Mouse (Mus musculus) activated CD4-positive, CD25-positive, alpha-beta regulatory T cell (primary cell): ENCODE results near the gene Adam15. TPM values are rescaled to one million over a fixed set of nuclear protein-coding genes. Genes with fewer than 3 reads are reported as not detected.

Experiments
- polyA plus RNA-seq, 2 experiments: library from polyadenylated mRNA; unstranded; fragments of 100-300 nt; shearing (Covaris generic); gene quantifications; one replicate each; pipeline ENCODE4 v1.2.1; 2017

Adam15 gene
- polyA plus RNA-seq: 10 to 100 TPM; 10.1 to 23.0 TPM

DNA sequence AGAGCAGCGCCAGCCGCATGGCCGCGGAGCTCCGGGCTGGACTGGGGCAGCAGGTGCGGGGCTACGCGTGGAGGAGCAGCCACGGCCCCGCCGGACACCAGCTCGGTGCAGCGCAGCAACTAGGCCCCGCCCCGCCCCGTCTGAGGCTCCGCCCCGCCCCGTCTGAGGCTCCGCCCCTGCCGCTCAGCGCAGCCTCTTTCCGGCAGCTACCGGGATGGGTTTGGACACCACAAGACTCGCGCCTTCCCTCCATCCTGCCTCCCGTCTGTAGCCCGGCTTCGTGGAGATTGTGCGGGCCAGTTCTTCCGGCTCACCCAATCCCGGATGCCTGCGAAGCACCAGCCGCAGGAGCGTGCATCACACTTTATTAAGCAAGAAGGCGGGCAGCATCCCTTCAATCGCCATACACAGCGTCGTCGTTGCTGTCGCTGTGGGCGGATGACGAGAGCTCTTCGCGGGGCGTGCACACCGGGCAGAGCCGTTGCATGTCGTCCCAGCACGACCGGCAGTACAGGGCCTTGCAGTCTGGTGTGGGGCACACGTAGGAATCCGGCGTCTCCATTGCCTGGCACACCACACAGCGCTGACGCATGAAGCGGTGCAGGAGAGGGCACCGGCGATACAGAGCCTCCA is at the start of gene Adam15:
TSS of gene Adam15 (minus strand) at position 128 of the 633 bp plus-strand sequence.

DNA sequence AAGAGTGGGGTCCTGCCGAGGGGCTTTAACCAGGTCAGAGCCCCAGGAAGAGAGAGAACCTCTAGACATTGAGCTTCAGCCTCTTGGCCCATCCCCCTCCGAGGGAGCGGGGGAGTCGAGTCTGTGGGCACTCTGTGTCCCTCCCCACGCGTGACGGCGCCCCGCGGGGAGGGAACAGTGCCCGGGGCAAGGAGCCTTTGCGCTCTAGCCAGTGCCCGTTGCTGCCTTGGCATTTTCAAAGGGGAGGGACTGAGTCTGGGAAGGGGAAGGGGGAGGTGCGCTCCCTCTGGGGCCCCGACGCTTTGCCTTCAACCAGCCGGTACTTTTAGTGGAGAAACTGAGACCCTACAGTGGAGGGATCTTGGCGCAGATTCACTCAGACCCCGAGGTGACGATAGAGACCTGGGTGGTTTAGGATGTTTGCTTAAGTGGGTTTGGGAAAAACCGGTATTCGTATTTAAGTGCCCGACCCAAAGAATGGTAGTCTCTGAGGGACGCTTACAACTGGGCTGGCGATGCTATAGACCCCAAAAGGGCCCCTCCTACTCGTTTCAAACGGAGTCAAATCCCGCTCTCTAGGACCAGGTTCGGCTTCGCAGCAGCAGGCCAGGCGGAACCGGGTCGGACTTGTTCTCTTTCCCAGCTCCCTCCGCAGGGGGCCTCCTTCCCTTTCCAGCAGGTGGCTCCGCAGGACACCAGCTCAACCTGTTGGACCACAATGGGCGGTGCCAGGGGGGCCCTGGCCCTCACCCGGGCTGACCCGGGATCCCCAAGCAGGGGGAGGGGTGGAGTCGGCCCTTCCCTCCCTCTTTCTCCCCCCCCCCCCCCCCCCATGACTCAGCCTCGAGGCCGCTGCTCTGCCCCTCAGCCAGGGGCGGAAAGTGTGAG is 44.5 kb upstream of the Adam15 start, which contains the start of gene Zbtb7b:
TSS of gene Zbtb7b (minus strand) at position 771 of the 888 bp plus-strand sequence.

DNA sequence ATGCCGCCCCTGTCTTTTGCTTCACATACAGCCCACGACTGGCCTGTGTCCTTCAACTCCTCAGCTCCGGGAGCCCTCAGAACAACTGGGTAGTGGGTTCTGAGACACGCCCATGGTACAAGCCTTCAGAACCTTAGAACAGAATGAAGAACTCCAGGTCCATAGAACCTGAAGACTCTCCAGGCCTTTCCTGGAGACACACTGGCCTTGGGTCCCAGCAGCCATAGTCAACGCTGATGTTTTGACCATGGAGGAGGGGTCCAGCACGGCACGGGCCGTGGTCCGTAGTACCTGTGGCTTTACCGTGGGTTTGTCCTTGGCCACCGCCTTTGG is 15.3 kb upstream of the Adam15 start, which contains the start of gene Dcst1:
TSS of gene Dcst1 (minus strand) at position 101 of the 333 bp plus-strand sequence.

GRCm38 (mm10) chr3:89361675-89362074 is 11.9 kb upstream of the Adam15 start, which contains the start of gene Dcst2:
Gene Dcst2 (plus strand): TSS chr3:89361975.

GRCm38 (mm10) chr3:89337721-89338578 is 11.8 kb downstream of the Adam15 start, which contains the start of gene Efna4:
Gene Efna4 (minus strand): TSS chr3:89338028.

GRCm38 (mm10) chr3:89322514-89323165 is 27.2 kb downstream of the Adam15 start, which contains the start of gene Efna3:
Gene Efna3 (minus strand): TSS chr3:89322965.

Other genes starting within 250 kb of the Adam15 start
- gene Gm43738, start 248.9 kb downstream of the Adam15 start, polyA plus RNA-seq: not detected
- gene Fdps, start 248.0 kb downstream of the Adam15 start, polyA plus RNA-seq: 10 to 100 TPM; 61.8 to 62.2 TPM
- gene Pklr, start 213.9 kb downstream of the Adam15 start, polyA plus RNA-seq: not detected
- gene Hcn3, start 189.8 kb downstream of the Adam15 start, polyA plus RNA-seq: 1 to 10 TPM in 1 of 2 experiments, under 1 TPM in 1; 0.21 to 1.6 TPM
- 10 to 100 TPM; 88.4 to 94.5 TPM for gene Clk2, start 185.2 kb downstream of the Adam15 start, polyA plus RNA-seq
- gene Scamp3, start 172.5 kb downstream of the Adam15 start, polyA plus RNA-seq: 100 to 1,000 TPM; 255 to 261 TPM
- gene Fam189b, start 166.9 kb downstream of the Adam15 start, polyA plus RNA-seq: 100 to 1,000 TPM; 134 to 154 TPM
- gene Gba, start 147.1 kb downstream of the Adam15 start, polyA plus RNA-seq: 100 to 1,000 TPM; 105 to 146 TPM
- gene Thbs3, start 134.8 kb downstream of the Adam15 start, polyA plus RNA-seq: 1 to 10 TPM in 1 of 2 experiments, under 1 TPM in 1; 0.90 to 4.0 TPM
- gene Mtx1, start 122.9 kb downstream of the Adam15 start, polyA plus RNA-seq: 100 to 1,000 TPM in 1 of 2 experiments, 10 to 100 TPM in 1; 89.5 to 127 TPM
- gene Muc1, start 120.9 kb downstream of the Adam15 start, polyA plus RNA-seq: 1 to 10 TPM; 1.0 to 7.1 TPM
- 100 to 1,000 TPM; 225 to 294 TPM for gene Krtcap2, start 104.0 kb downstream of the Adam15 start, polyA plus RNA-seq
- 1 to 10 TPM; 1.6 to 4.9 TPM for gene Trim46, start 103.7 kb downstream of the Adam15 start, polyA plus RNA-seq
- 100 to 1,000 TPM in 1 of 2 experiments, 10 to 100 TPM in 1; 81.3 to 120 TPM for gene Dpm3, start 90.6 kb downstream of the Adam15 start, polyA plus RNA-seq
- 100 to 1,000 TPM; 210 to 250 TPM for gene Slc50a1, start 79.4 kb downstream of the Adam15 start, polyA plus RNA-seq
- not detected for gene Efna1, start 68.9 kb downstream of the Adam15 start, polyA plus RNA-seq
- gene Efna3, start 27.0 kb downstream of the Adam15 start, polyA plus RNA-seq: under 1 TPM in 1 of 2 experiments, not detected in 1; 0.15 TPM
- gene Efna4, start 12.0 kb downstream of the Adam15 start, polyA plus RNA-seq: 1 to 10 TPM in 1 of 2 experiments, under 1 TPM in 1; 0.79 to 1.4 TPM
- gene Dcst2, start 12.0 kb upstream of the Adam15 start, polyA plus RNA-seq: under 1 TPM; 0.13 to 0.32 TPM
- under 1 TPM in 1 of 2 experiments, not detected in 1; 0.47 TPM for gene Dcst1, start 15.3 kb upstream of the Adam15 start, polyA plus RNA-seq
- gene Zbtb7b, start 44.8 kb upstream of the Adam15 start, polyA plus RNA-seq: 10 to 100 TPM; 34.1 to 67.8 TPM
- under 1 TPM; 0.37 to 0.44 TPM for gene Lenep, start 52.8 kb upstream of the Adam15 start, polyA plus RNA-seq
- 10 to 100 TPM; 47.1 to 56.8 TPM for gene Flad1, start 61.9 kb upstream of the Adam15 start, polyA plus RNA-seq
- gene Cks1b, start 68.4 kb upstream of the Adam15 start, polyA plus RNA-seq: 10 to 100 TPM; 48.3 to 73.9 TPM
- 10 to 100 TPM; 64.1 to 73.7 TPM for gene Shc1, start 68.4 kb upstream of the Adam15 start, polyA plus RNA-seq
- gene Pygo2, start 80.2 kb upstream of the Adam15 start, polyA plus RNA-seq: 10 to 100 TPM; 51.9 to 61.8 TPM
- 100 to 1,000 TPM in 1 of 2 experiments, 10 to 100 TPM in 1; 66.6 to 119 TPM for gene Pbxip1, start 86.7 kb upstream of the Adam15 start, polyA plus RNA-seq
- 10 to 100 TPM; 22.2 to 23.7 TPM for gene Pmvk, start 104.5 kb upstream of the Adam15 start, polyA plus RNA-seq
- under 1 TPM in 1 of 2 experiments, not detected in 1; 0.15 TPM for gene Kcnn3, start 170.2 kb upstream of the Adam15 start, polyA plus RNA-seq